In the genomic region with DNA sequence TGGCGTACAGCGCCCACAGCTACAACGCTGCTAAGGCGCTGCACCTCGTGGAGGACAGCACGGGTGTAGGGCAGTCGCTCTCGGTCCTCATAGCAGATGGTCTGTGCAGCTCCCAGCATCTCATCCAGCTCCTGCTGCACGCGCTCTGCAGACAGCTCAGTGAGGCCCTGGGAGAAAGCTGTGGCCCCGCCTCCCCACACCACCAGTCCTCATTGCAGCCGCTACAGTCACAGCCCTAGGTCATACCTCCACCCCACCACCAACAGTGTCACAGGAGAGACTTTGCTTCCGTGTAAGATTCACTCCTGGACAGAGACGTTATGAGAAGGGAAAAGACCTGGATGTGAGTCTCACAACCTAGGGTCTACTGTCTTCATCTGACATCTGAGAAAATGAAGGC, we compare ENCODE assay signal across 31 mouse cellular contexts. TPM values are rescaled to one million over a fixed set of nuclear protein-coding genes. Genes with fewer than 3 reads are reported as not detected.
DNase-seq lines count a peak whose midpoint lies in the region; ATAC-seq and TF ChIP-seq lines count a peak whose summit lies in the region.
"Had no signal": no experiment of that assay in that cellular context is flagged by ENCODE, and none has a peak within 500 bp of the region (broad histone marks: within the 10 kb centered on the region; RNA-seq: fewer than 3 reads in every experiment).

No protein-coding gene starts in this region.

- no peaks in the 10 kb centered on the region for H3K36me3 ChIP-seq in heart, embryonic 11.5 days (ENCODE audit: control insufficient read depth, insufficient read depth, low read length)
- no peaks in the 10 kb centered on the region for H3K36me3 ChIP-seq in kidney, postnatal 0 days (ENCODE audit: insufficient read depth, low read length)
- no peaks in the 10 kb centered on the region for H3K36me3 ChIP-seq in stomach, postnatal 0 days (ENCODE audit: control insufficient read depth, insufficient read depth, low read length)
- H3K36me3 ChIP-seq: embryonic facial prominence, embryonic 12.5 days; embryonic facial prominence, embryonic 15.5 days; G1E; heart, embryonic 15.5 days had no signal

- TF ChIP-seq CTCF in kidney, postnatal 0 days (IDR thresholded peaks at IDR 0.05; ENCODE audit: low read depth): no peak
- TF ChIP-seq CTCF in stomach, postnatal 0 days (IDR thresholded peaks at IDR 0.05; ENCODE audit: low read depth): no peak

- no peaks in the 10 kb centered on the region for H3K9me3 ChIP-seq in heart, embryonic 11.5 days (replicated peaks; ENCODE audit: control insufficient read depth, low read length)
- H3K9me3 ChIP-seq in kidney, postnatal 0 days (replicated peaks; ENCODE audit: low read length): no peaks in the 10 kb centered on the region
- H3K9me3 ChIP-seq in stomach, postnatal 0 days (ENCODE audit: control insufficient read depth, low read length): no peaks in the 10 kb centered on the region
- H3K9me3 ChIP-seq: embryonic facial prominence, embryonic 12.5 days; embryonic facial prominence, embryonic 15.5 days; G1E; heart, embryonic 15.5 days had no signal

- no peak overlapping the region for H3K9ac ChIP-seq in heart, embryonic 11.5 days (ENCODE audit: low read depth, low read length)
- no peak overlapping the region for H3K9ac ChIP-seq in kidney, postnatal 0 days (ENCODE audit: low read depth, low read length)
- no peak overlapping the region for H3K9ac ChIP-seq in stomach, postnatal 0 days (ENCODE audit: low read length)
- H3K9ac ChIP-seq: embryonic facial prominence, embryonic 12.5 days; embryonic facial prominence, embryonic 15.5 days; forebrain, postnatal 0 days; heart, embryonic 15.5 days; hindbrain, embryonic 14.5 days had no signal

- no peaks in the 10 kb centered on the region for H3K27me3 ChIP-seq in heart, embryonic 11.5 days (ENCODE audit: control insufficient read depth, insufficient read depth, low read length)
- H3K27me3 ChIP-seq in kidney, postnatal 0 days (ENCODE audit: insufficient read depth, low read length): no peaks in the 10 kb centered on the region
- H3K27me3 ChIP-seq in stomach, postnatal 0 days (ENCODE audit: control insufficient read depth, insufficient read depth, low read length): no peaks in the 10 kb centered on the region
- H3K27me3 ChIP-seq: embryonic facial prominence, embryonic 12.5 days; embryonic facial prominence, embryonic 15.5 days; heart, embryonic 15.5 days had no signal

- no peak overlapping the region for H3K27ac ChIP-seq in heart, embryonic 11.5 days (ENCODE audit: low read depth, low read length)
- no peak overlapping the region for H3K27ac ChIP-seq in kidney, postnatal 0 days
- H3K27ac ChIP-seq in stomach, postnatal 0 days (replicated peaks): no peak overlapping the region
- H3K27ac ChIP-seq: embryonic facial prominence, embryonic 12.5 days; embryonic facial prominence, embryonic 15.5 days; gastrocnemius, adult 2 months; heart, embryonic 15.5 days; hindbrain, embryonic 14.5 days; hindbrain, postnatal 0 days had no signal

- peak; percentile 44; the same call in 1 of the 2 replicates for ATAC-seq in heart, embryonic 11.5 days (replicated peaks; ENCODE audit: insufficient number of reproducible peaks, low FRiP score, low TSS enrichment)
- 0 out of 2 replicates have a peak, but pooled peaks have one; percentile 25 for ATAC-seq in kidney, postnatal 0 days (replicated peaks; ENCODE audit: low FRiP score, low read depth)
- ATAC-seq in stomach, postnatal 0 days (ENCODE audit: low FRiP score, low TSS enrichment): peak; percentile 53; the same call in 1 of the 2 replicates
- ATAC-seq: activated CD4-positive, CD25-positive, alpha-beta regulatory T cell, adult 4 months; forebrain, embryonic 14.5 days; forebrain, postnatal 0 days; hindbrain, postnatal 0 days; inflammation-experienced regulatory T-cells, adult 6 months had no signal

- DNase-seq in heart, postnatal 4 days: no peak
- DNase-seq in kidney, postnatal 0 days (ENCODE audit: low spot score): no peak
- DNase-seq in kidney, adult 8-10 months: no peak
- DNase-seq in stomach, postnatal 0 days (ENCODE audit: low spot score): no peak
- DNase-seq in adrenal gland, postnatal 4 days (ENCODE audit: low spot score in 2 of 2): no peak
- DNase-seq: adrenal gland, postnatal 10 days; adrenal gland, postnatal 36 days; cerebellum, adult 11 months; cerebellum, adult 2 months; cerebellum, adult 9-11 months; cerebellum, postnatal 25 days; forebrain, postnatal 0 days; gastrocnemius, adult 2 months; gastrocnemius, postnatal 14 days; heart, adult 18-20 months; heart, postnatal 10 days; heart, postnatal 36 days; kidney, adult 11 months had no signal

- no peak for TF ChIP-seq EP300 in stomach, postnatal 0 days (optimal IDR thresholded peaks at IDR 0.05)

- H3K4me2 ChIP-seq in heart, embryonic 11.5 days: no peak overlapping the region
- H3K4me2 ChIP-seq in kidney, postnatal 0 days (ENCODE audit: low read length): no peak overlapping the region
- no peak overlapping the region for H3K4me2 ChIP-seq in stomach, postnatal 0 days (replicated peaks; ENCODE audit: low read depth)
- H3K4me2 ChIP-seq: embryonic facial prominence, embryonic 12.5 days; embryonic facial prominence, embryonic 15.5 days; heart, embryonic 15.5 days; hindbrain, embryonic 14.5 days had no signal

- H3K4me1 ChIP-seq in heart, embryonic 11.5 days (ENCODE audit: control insufficient read depth, insufficient read depth, low read length): no peaks in the 10 kb centered on the region
- H3K4me1 ChIP-seq in kidney, postnatal 0 days (replicated peaks; ENCODE audit: insufficient read depth, low read length): no peaks in the 10 kb centered on the region
- no peaks in the 10 kb centered on the region for H3K4me1 ChIP-seq in stomach, postnatal 0 days (replicated peaks; ENCODE audit: control insufficient read depth, insufficient read depth)
- H3K4me1 ChIP-seq: embryonic facial prominence, embryonic 12.5 days; embryonic facial prominence, embryonic 15.5 days; heart, embryonic 15.5 days had no signal

- H3K4me3 ChIP-seq in heart, embryonic 11.5 days (ENCODE audit: low read depth, low read length): no peak overlapping the region
- H3K4me3 ChIP-seq in kidney, postnatal 0 days (replicated peaks; ENCODE audit: low read depth, low read length): no peak overlapping the region
- no peak overlapping the region for H3K4me3 ChIP-seq in stomach, postnatal 0 days (ENCODE audit: low read depth, low read length)
- H3K4me3 ChIP-seq: embryonic facial prominence, embryonic 12.5 days; embryonic facial prominence, embryonic 15.5 days; gastrocnemius, adult 2 months; heart, embryonic 15.5 days had no signal

- 55% methylated on average over 14 of the region's 14 CpGs for WGBS in heart, embryonic 11.5 days (ENCODE audit: insufficient replicate concordance)
- 59% methylated on average over 14 of the region's 14 CpGs for WGBS in kidney, postnatal 0 days
- WGBS in stomach, postnatal 0 days: 64% methylated on average over 14 of the region's 14 CpGs

RNA-seq across cellular contexts. Expression of a gene that starts 10.1 kb away (rescaled TPM):
- polyA plus RNA-seq in heart, embryonic 11.5 days (2014; fragmentation: Nextera tagmentation; extraction: Ambion mirVana): 78.0 and 79.7 TPM in 2 replicates
- 100 to 1,000 TPM; 102 to 112 TPM for total RNA-seq in heart, postnatal 4 days (2021)
- 110 and 115 TPM in 2 replicates for polyA plus RNA-seq in kidney, postnatal 0 days (2015; fragmentation: Nextera tagmentation; extraction: Ambion mirVana)
- 107 and 112 TPM in 2 replicates for polyA plus RNA-seq in stomach, postnatal 0 days (2015; fragmentation: Nextera tagmentation; extraction: Ambion mirVana)
- 100 to 1,000 TPM; 136 to 142 TPM for total RNA-seq in adrenal gland, postnatal 4 days (2021)

RNA-seq across cellular contexts. Expression of a gene that starts 12.9 kb away (rescaled TPM):
- polyA plus RNA-seq in heart, embryonic 11.5 days (2014; fragmentation: Nextera tagmentation; extraction: Ambion mirVana): not detected in 2 replicates
- under 1 TPM in 1 of 2 experiments, not detected in 1; 0.18 TPM for total RNA-seq in heart, postnatal 4 days (2021)
- polyA plus RNA-seq in kidney, postnatal 0 days (2015; fragmentation: Nextera tagmentation; extraction: Ambion mirVana): not detected in 2 replicates
- not detected in 2 replicates for polyA plus RNA-seq in stomach, postnatal 0 days (2015; fragmentation: Nextera tagmentation; extraction: Ambion mirVana)
- under 1 TPM in 1 of 2 experiments, not detected in 1; 0.17 TPM for total RNA-seq in adrenal gland, postnatal 4 days (2021)
- total RNA-seq: forebrain, postnatal 0 days; G1E had no signal
- polyA plus RNA-seq: activated CD4-positive, CD25-positive, alpha-beta regulatory T cell, adult 4 months; cerebellum, adult 2 months; embryonic facial prominence, embryonic 12.5 days; forebrain, embryonic 11.5 days; forebrain, embryonic 14.5 days; forebrain, postnatal 0 days; frontal cortex, adult 2 months; G1E; heart, embryonic 15.5 days; hindbrain, embryonic 11.5 days; hindbrain, embryonic 14.5 days; hindbrain, postnatal 0 days; inflammation-experienced regulatory T-cells, adult 6 months had no signal
